Mouse (Mus musculus): Measurements from ENCODE around the gene Tcp11. TPM values are rescaled to one million over a fixed set of nuclear protein-coding genes. Genes with fewer than 3 reads are reported as not detected.

Tcp11 gene
- polyA plus RNA-seq, 1 experiment from 2014 or later, result 0.45 TPM

- H3K36me3 ChIP-seq (ENCODE audit: control insufficient read depth, insufficient read depth, low read length), result no peaks in the 10 kb centered on the region
- WGBS, result 76% methylated on average over 9 of the region's 9 CpGs
- H3K4me1 ChIP-seq (ENCODE audit: control insufficient read depth in 2 of 2, insufficient read depth in 2 of 2, low read length in 2 of 2), result peaks cover 7 to 9% of the 10 kb centered on the region in 2 experiments; a peak in 3 of 4 replicates
- no peak overlapping the region for H3K4me2 ChIP-seq (ENCODE audit: low read length)
- H3K9me3 ChIP-seq (ENCODE audit: control insufficient read depth, low read length), result no peaks in the 10 kb centered on the region
- H3K9ac ChIP-seq (ENCODE audit: low read length), result no peak overlapping the region
- H3K4me3 ChIP-seq (ENCODE audit: control insufficient read depth in 1 of 2, insufficient read depth in 1 of 2, low read depth in 1 of 2, low read length in 2 of 2), result no peak overlapping the region
- no peak overlapping the region for H3K27ac ChIP-seq (replicated peaks in 1 of 2; ENCODE audit: control insufficient read depth in 1 of 2, insufficient read depth in 1 of 2, low read depth in 2 of 2, low read length in 2 of 2)
- no peaks in the 10 kb centered on the region for H3K27me3 ChIP-seq (ENCODE audit: control insufficient read depth, insufficient read depth, low read length)
- no peak for ATAC-seq (ENCODE audit: insufficient number of reproducible peaks, insufficient read depth, low FRiP score, low read depth)
Measured at GRCm38 (mm10) chr17:28116335-28116734, 35.9 kb upstream of the Tcp11 start.

GRCm38 (mm10) chr17:28112266-28112665, 31.8 kb upstream of the Tcp11 start:
- no peak for ATAC-seq (ENCODE audit: insufficient number of reproducible peaks, insufficient read depth, low FRiP score, low read depth)
- no peak overlapping the region for H3K4me3 ChIP-seq (ENCODE audit: control insufficient read depth in 1 of 2, insufficient read depth in 1 of 2, low read depth in 1 of 2, low read length in 2 of 2)
- H3K4me1 ChIP-seq (ENCODE audit: control insufficient read depth in 2 of 2, insufficient read depth in 2 of 2, low read length in 2 of 2), result peaks cover 0 to 3% of the 10 kb centered on the region in 2 experiments; a peak in 1 of 4 replicates
- no peaks in the 10 kb centered on the region for H3K36me3 ChIP-seq (ENCODE audit: control insufficient read depth, insufficient read depth, low read length)
- no peak overlapping the region for H3K4me2 ChIP-seq (ENCODE audit: low read length)
- no peaks in the 10 kb centered on the region for H3K27me3 ChIP-seq (ENCODE audit: control insufficient read depth, insufficient read depth, low read length)
- no peaks in the 10 kb centered on the region for H3K9me3 ChIP-seq (ENCODE audit: control insufficient read depth, low read length)
- no peak overlapping the region for H3K27ac ChIP-seq (replicated peaks in 1 of 2; ENCODE audit: control insufficient read depth in 1 of 2, insufficient read depth in 1 of 2, low read depth in 2 of 2, low read length in 2 of 2)
- 87% methylated on average over 8 of the region's 8 CpGs for WGBS
- H3K9ac ChIP-seq (ENCODE audit: low read length), result no peak overlapping the region

- Histone ChIP-seq H3K4me3 (ENCODE audit: control insufficient read depth in 1 of 2, insufficient read depth in 1 of 2, low read depth in 1 of 2, low read length in 2 of 2) (no peak overlapping the region), H3K36me3 (ENCODE audit: control insufficient read depth, insufficient read depth, low read length) (no peaks in the 10 kb centered on the region), H3K4me2 (ENCODE audit: low read length) (no peak overlapping the region), H3K27ac (replicated peaks in 1 of 2; ENCODE audit: control insufficient read depth in 1 of 2, insufficient read depth in 1 of 2, low read depth in 2 of 2, low read length in 2 of 2) (no peak overlapping the region), H3K27me3 (ENCODE audit: control insufficient read depth, insufficient read depth, low read length) (no peaks in the 10 kb centered on the region), H3K9me3 (ENCODE audit: control insufficient read depth, low read length) (no peaks in the 10 kb centered on the region), H3K9ac (ENCODE audit: low read length) (no peak overlapping the region), H3K4me1 (ENCODE audit: control insufficient read depth in 2 of 2, insufficient read depth in 2 of 2, low read length in 2 of 2) (peaks cover 3 to 4% of the 10 kb centered on the region in 2 experiments; a peak in 1 of 4 replicates)
- no peak for ATAC-seq (ENCODE audit: insufficient number of reproducible peaks, insufficient read depth, low FRiP score, low read depth)
- 19% methylated on average over 14 of the region's 14 CpGs for WGBS
Measured at GRCm38 (mm10) chr17:28107275-28107674, 26.8 kb upstream of the Tcp11 start.

- no peak overlapping the region for H3K4me3 ChIP-seq (ENCODE audit: control insufficient read depth in 1 of 2, insufficient read depth in 1 of 2, low read depth in 1 of 2, low read length in 2 of 2)
- peaks cover 3 to 4% of the 10 kb centered on the region in 2 experiments; a peak in 1 of 4 replicates for H3K4me1 ChIP-seq (ENCODE audit: control insufficient read depth in 2 of 2, insufficient read depth in 2 of 2, low read length in 2 of 2)
- H3K4me2 ChIP-seq (ENCODE audit: low read length), result no peak overlapping the region
- H3K27ac ChIP-seq (replicated peaks in 1 of 2; ENCODE audit: control insufficient read depth in 1 of 2, insufficient read depth in 1 of 2, low read depth in 2 of 2, low read length in 2 of 2), result no peak overlapping the region
- no peaks in the 10 kb centered on the region for H3K9me3 ChIP-seq (ENCODE audit: control insufficient read depth, low read length)
- no peaks in the 10 kb centered on the region for H3K36me3 ChIP-seq (ENCODE audit: control insufficient read depth, insufficient read depth, low read length)
- WGBS, result 78% methylated on average over 6 of the region's 6 CpGs
- ATAC-seq (ENCODE audit: insufficient number of reproducible peaks, insufficient read depth, low FRiP score, low read depth), result no peak
- no peak overlapping the region for H3K9ac ChIP-seq (ENCODE audit: low read length)
- no peaks in the 10 kb centered on the region for H3K27me3 ChIP-seq (ENCODE audit: control insufficient read depth, insufficient read depth, low read length)
Measured at GRCm38 (mm10) chr17:28106352-28106751, 25.9 kb upstream of the Tcp11 start.

- Histone ChIP-seq H3K9ac (ENCODE audit: low read length) (no peak overlapping the region), H3K36me3 (ENCODE audit: control insufficient read depth, insufficient read depth, low read length) (no peaks in the 10 kb centered on the region), H3K9me3 (ENCODE audit: control insufficient read depth, low read length) (0 out of 2 replicates have a peak, but pooled peaks cover 5% of the 10 kb centered on the region), H3K4me2 (ENCODE audit: low read length) (no peak overlapping the region), H3K27me3 (ENCODE audit: control insufficient read depth, insufficient read depth, low read length) (no peaks in the 10 kb centered on the region), H3K27ac (replicated peaks in 1 of 2; ENCODE audit: control insufficient read depth in 1 of 2, insufficient read depth in 1 of 2, low read depth in 2 of 2, low read length in 2 of 2) (no peak overlapping the region), H3K4me3 (ENCODE audit: control insufficient read depth in 1 of 2, insufficient read depth in 1 of 2, low read depth in 1 of 2, low read length in 2 of 2) (no peak overlapping the region), H3K4me1 (ENCODE audit: control insufficient read depth in 2 of 2, insufficient read depth in 2 of 2, low read length in 2 of 2) (peaks cover 3 to 4% of the 10 kb centered on the region in 2 experiments; a peak in 1 of 4 replicates)
- no peak for ATAC-seq (ENCODE audit: insufficient number of reproducible peaks, insufficient read depth, low FRiP score, low read depth)
- WGBS, result 69% methylated on average over 6 of the region's 6 CpGs
Measured at GRCm38 (mm10) chr17:28104416-28104815, 24.0 kb upstream of the Tcp11 start.

DNA sequence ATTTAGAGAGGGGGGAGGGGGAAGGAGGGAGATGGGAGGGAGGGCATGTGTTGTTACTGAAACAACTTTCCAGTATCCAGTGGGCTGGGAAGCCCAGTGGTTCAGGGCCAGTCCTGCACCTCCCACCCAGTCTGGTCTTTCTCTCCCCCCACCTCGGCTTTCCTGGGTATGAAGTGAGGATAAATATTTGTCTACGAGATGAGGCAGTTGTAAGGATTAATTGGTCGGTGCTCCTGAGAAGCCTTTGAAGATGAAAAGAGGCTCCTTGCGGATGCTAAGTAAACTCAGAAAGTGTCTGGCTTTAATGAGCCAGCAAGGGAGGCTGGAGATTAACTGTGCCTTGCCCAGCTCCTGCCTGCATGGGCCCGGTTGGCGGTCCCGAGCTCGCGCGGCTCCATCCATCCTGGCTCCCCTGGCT, 21.5 kb upstream of the Tcp11 start:
- Histone ChIP-seq H3K36me3 (ENCODE audit: control insufficient read depth, insufficient read depth, low read length) (no peaks in the 10 kb centered on the region), H3K4me3 (ENCODE audit: control insufficient read depth in 1 of 2, insufficient read depth in 1 of 2, low read depth in 1 of 2, low read length in 2 of 2) (no peak overlapping the region), H3K4me2 (ENCODE audit: low read length) (no peak overlapping the region), H3K27ac (replicated peaks in 1 of 2; ENCODE audit: control insufficient read depth in 1 of 2, insufficient read depth in 1 of 2, low read depth in 2 of 2, low read length in 2 of 2) (no peak overlapping the region), H3K9ac (ENCODE audit: low read length) (no peak overlapping the region), H3K9me3 (ENCODE audit: control insufficient read depth, low read length) (0 out of 2 replicates have a peak, but pooled peaks cover 5% of the 10 kb centered on the region), H3K4me1 (ENCODE audit: control insufficient read depth in 2 of 2, insufficient read depth in 2 of 2, low read length in 2 of 2) (0 out of 4 replicates have a peak, but pooled peaks cover 0 to 1% of the 10 kb centered on the region in 2 experiments), H3K27me3 (ENCODE audit: control insufficient read depth, insufficient read depth, low read length) (no peaks in the 10 kb centered on the region)
- WGBS, result 43% methylated on average over 10 of the region's 10 CpGs
- no peak for ATAC-seq (ENCODE audit: insufficient number of reproducible peaks, insufficient read depth, low FRiP score, low read depth)

- no peak for ATAC-seq (ENCODE audit: insufficient number of reproducible peaks, insufficient read depth, low FRiP score, low read depth)
- WGBS, result 71% methylated on average over 12 of the region's 12 CpGs
- H3K27ac ChIP-seq (replicated peaks in 1 of 2; ENCODE audit: control insufficient read depth in 1 of 2, insufficient read depth in 1 of 2, low read depth in 2 of 2, low read length in 2 of 2), result no peak overlapping the region
- H3K4me1 ChIP-seq (ENCODE audit: control insufficient read depth in 2 of 2, insufficient read depth in 2 of 2, low read length in 2 of 2), result no peaks in the 10 kb centered on the region
- H3K36me3 ChIP-seq (ENCODE audit: control insufficient read depth, insufficient read depth, low read length), result no peaks in the 10 kb centered on the region
- H3K9me3 ChIP-seq (ENCODE audit: control insufficient read depth, low read length), result 0 out of 2 replicates have a peak, but pooled peaks cover 5% of the 10 kb centered on the region
- H3K4me3 ChIP-seq (ENCODE audit: control insufficient read depth in 1 of 2, insufficient read depth in 1 of 2, low read depth in 1 of 2, low read length in 2 of 2), result no peak overlapping the region
- no peak overlapping the region for H3K9ac ChIP-seq (ENCODE audit: low read length)
- no peak overlapping the region for H3K4me2 ChIP-seq (ENCODE audit: low read length)
- no peaks in the 10 kb centered on the region for H3K27me3 ChIP-seq (ENCODE audit: control insufficient read depth, insufficient read depth, low read length)
Measured at GRCm38 (mm10) chr17:28101284-28101887, 20.9 kb upstream of the Tcp11 start.

- H3K27ac ChIP-seq (replicated peaks in 1 of 2; ENCODE audit: control insufficient read depth in 1 of 2, insufficient read depth in 1 of 2, low read depth in 2 of 2, low read length in 2 of 2), result no peak overlapping the region
Measured at GRCm38 (mm10) chr17:28100669-28101068, 20.2 kb upstream of the Tcp11 start.

More at GRCm38 (mm10) chr17:28100669-28101068, 20.2 kb upstream of the Tcp11 start:
- Histone ChIP-seq H3K4me1 (ENCODE audit: control insufficient read depth in 2 of 2, insufficient read depth in 2 of 2, low read length in 2 of 2) (no peaks in the 10 kb centered on the region), H3K4me2 (ENCODE audit: low read length) (no peak overlapping the region), H3K36me3 (ENCODE audit: control insufficient read depth, insufficient read depth, low read length) (no peaks in the 10 kb centered on the region), H3K9me3 (ENCODE audit: control insufficient read depth, low read length) (0 out of 2 replicates have a peak, but pooled peaks cover 5% of the 10 kb centered on the region), H3K9ac (ENCODE audit: low read length) (no peak overlapping the region), H3K27me3 (ENCODE audit: control insufficient read depth, insufficient read depth, low read length) (no peaks in the 10 kb centered on the region), H3K4me3 (ENCODE audit: control insufficient read depth in 1 of 2, insufficient read depth in 1 of 2, low read depth in 1 of 2, low read length in 2 of 2) (no peak overlapping the region)
- WGBS, result 82% methylated on average over 1 of the region's 1 CpGs
- no peak for ATAC-seq (ENCODE audit: insufficient number of reproducible peaks, insufficient read depth, low FRiP score, low read depth)

All from heart, embryonic 14.5 days (tissue).